Mouse (Mus musculus) heart, embryonic 15.5 days (tissue): Measurements from ENCODE around the gene Dok7. TPM values are rescaled to one million over a fixed set of nuclear protein-coding genes. Genes with fewer than 3 reads are reported as not detected.

Source experiments
- ATAC-seq: fragments of 200-750 bp; cut with Nextera tagmentation; replicated peaks from 2 replicates; pipeline ENCODE4 v1.8.0; 2017; ENCODE audit warnings: low read depth, moderate TSS enrichment; ENCODE audit not compliant: insufficient number of reproducible peaks, insufficient read depth, low FRiP score
- H3K27ac ChIP-seq: fragments of 300-500 bp; sonication (generic); 2 replicates; pipeline ENCODE4 v1.5.1; 2015; ENCODE audit warnings: mild to moderate bottlenecking, inconsistent platforms
- H3K27me3 ChIP-seq: fragments of 300-500 bp; sonication (generic); 2 replicates; pipeline ENCODE4 v1.6.1; 2015; ENCODE audit warnings: inconsistent platforms
- H3K36me3 ChIP-seq: fragments of 300-500 bp; sonication (generic); 2 replicates; pipeline ENCODE4 v1.6.1; 2015; ENCODE audit warnings: mild to moderate bottlenecking, inconsistent platforms
- H3K4me1 ChIP-seq: fragments of 300-500 bp; sonication (generic); replicated peaks from 2 replicates; pipeline ENCODE4 v1.6.1; 2015; ENCODE audit warnings: inconsistent platforms
- H3K4me2 ChIP-seq: fragments of 300-500 bp; sonication (generic); 2 replicates; pipeline ENCODE4 v1.6.1; 2015; ENCODE audit warnings: inconsistent platforms, mild to moderate bottlenecking, moderate library complexity
- H3K4me3 ChIP-seq: fragments of 300-500 bp; sonication (generic); 2 replicates; pipeline ENCODE4 v1.5.1; 2015; ENCODE audit warnings: mild to moderate bottlenecking, inconsistent platforms
- H3K9ac ChIP-seq: fragments of 300-500 bp; sonication (generic); 2 replicates; pipeline ENCODE4 v1.6.1; 2015; ENCODE audit warnings: mild to moderate bottlenecking, inconsistent platforms
- H3K9me3 ChIP-seq: fragments of 300-500 bp; sonication (generic); replicated peaks from 2 replicates; pipeline ENCODE4 v1.6.1; 2016; ENCODE audit warnings: inconsistent platforms
- WGBS: fragments of 180-500 bp; shearing (Covaris S2); methylation state at CpG from one replicate; pipeline ENCODE4 v1.1.7; 2015; ENCODE audit warnings: mixed read lengths; 5-methylcytosine and 5-hydroxymethylcytosine counted together
- polyA plus RNA-seq: library from polyadenylated mRNA; unstranded; fragments of >200 nt; fragmentation: Nextera tagmentation; extraction: Ambion mirVana; gene quantifications from 2 replicates; pipeline ENCODE4 v1.2.1, GENCODE M21; 2015

Dok7 gene
- polyA plus RNA-seq, 1 experiment from 2014 or later, result 12.9 TPM

GRCm38 (mm10) chr5:35057582-35057981, 1.0 kb downstream of the Dok7 start:
- Histone ChIP-seq H3K27ac (peak overlapping the region; percentile 83; the same call in 1 of the 2 replicates), H3K4me1 (peaks cover 51% of the 10 kb centered on the region), H3K27me3 (peaks cover 18% of the 10 kb centered on the region; the same call in 1 of the 2 replicates), H3K36me3 (no peaks in the 10 kb centered on the region), H3K4me2 (peak overlapping the region; percentile 88), H3K9ac (peak overlapping the region; percentile 62), H3K4me3 (peak overlapping the region; percentile 60), H3K9me3 (no peaks in the 10 kb centered on the region)
- WGBS, result 27% methylated on average over 4 of the region's 4 CpGs
- no peak for ATAC-seq

GRCm38 (mm10) chr5:35058216-35058615, 1.6 kb downstream of the Dok7 start:
- Histone ChIP-seq H3K4me1 (peaks cover 51% of the 10 kb centered on the region), H3K9ac (no peak overlapping the region), H3K4me2 (peak overlapping the region; percentile 88), H3K9me3 (no peaks in the 10 kb centered on the region), H3K36me3 (no peaks in the 10 kb centered on the region), H3K27me3 (peaks cover 18% of the 10 kb centered on the region; the same call in 1 of the 2 replicates), H3K4me3 (peak overlapping the region; percentile 60), H3K27ac (no peak overlapping the region)
- ATAC-seq, result no peak
- 58% methylated on average over 1 of the region's 1 CpGs for WGBS

- Histone ChIP-seq H3K36me3 (no peaks in the 10 kb centered on the region), H3K9ac (no peak overlapping the region), H3K9me3 (no peaks in the 10 kb centered on the region), H3K4me1 (peaks cover 43% of the 10 kb centered on the region), H3K27ac (peak overlapping the region; percentile 74), H3K27me3 (peaks cover 18% of the 10 kb centered on the region; the same call in 1 of the 2 replicates), H3K4me3 (no peak overlapping the region), H3K4me2 (no peak overlapping the region)
- ATAC-seq, result 0 out of 2 replicates have a peak, but pooled peaks have one; percentile 12
- WGBS, result 38% methylated on average over 3 of the region's 3 CpGs
Observed at GRCm38 (mm10) chr5:35060098-35060497, 3.5 kb downstream of the Dok7 start.

- no peaks in the 10 kb centered on the region for H3K27me3 ChIP-seq
- H3K9me3 ChIP-seq, result no peaks in the 10 kb centered on the region
- H3K27ac ChIP-seq, result no peak overlapping the region
- H3K9ac ChIP-seq, result no peak overlapping the region
- no peak overlapping the region for H3K4me3 ChIP-seq
- no peak overlapping the region for H3K4me2 ChIP-seq
- ATAC-seq, result no peak
- 84% methylated on average over 2 of the region's 2 CpGs for WGBS
- 0 out of 2 replicates have a peak, but pooled peaks cover 5% of the 10 kb centered on the region for H3K36me3 ChIP-seq
- peaks cover 8% of the 10 kb centered on the region; the same call in 1 of the 2 replicates for H3K4me1 ChIP-seq
Observed at GRCm38 (mm10) chr5:35069841-35070240, 13.3 kb downstream of the Dok7 start.

- H3K9ac ChIP-seq, result no peak overlapping the region
- H3K4me1 ChIP-seq, result peaks cover 8% of the 10 kb centered on the region; the same call in 1 of the 2 replicates
- no peaks in the 10 kb centered on the region for H3K9me3 ChIP-seq
- ATAC-seq, result no peak
- no peak overlapping the region for H3K27ac ChIP-seq
- 0 out of 2 replicates have a peak, but pooled peaks cover 5% of the 10 kb centered on the region for H3K36me3 ChIP-seq
- no peaks in the 10 kb centered on the region for H3K27me3 ChIP-seq
- no peak overlapping the region for H3K4me3 ChIP-seq
- H3K4me2 ChIP-seq, result no peak overlapping the region
- WGBS, result 76% methylated on average over 8 of the region's 8 CpGs
Observed at GRCm38 (mm10) chr5:35070314-35070713, 13.7 kb downstream of the Dok7 start.

- Histone ChIP-seq H3K4me1 (peaks cover 8% of the 10 kb centered on the region; the same call in 1 of the 2 replicates), H3K27me3 (no peaks in the 10 kb centered on the region), H3K4me2 (no peak overlapping the region), H3K9ac (no peak overlapping the region), H3K4me3 (no peak overlapping the region), H3K36me3 (peaks cover 10% of the 10 kb centered on the region; the same call in 1 of the 2 replicates), H3K27ac (no peak overlapping the region), H3K9me3 (no peaks in the 10 kb centered on the region)
- ATAC-seq, result no peak
- 64% methylated on average over 7 of the region's 7 CpGs for WGBS
Observed at GRCm38 (mm10) chr5:35070953-35071352, 14.4 kb downstream of the Dok7 start.

- H3K4me2 ChIP-seq, result no peak overlapping the region
- no peaks in the 10 kb centered on the region for H3K27me3 ChIP-seq
- no peak overlapping the region for H3K9ac ChIP-seq
- H3K4me1 ChIP-seq, result peaks cover 8% of the 10 kb centered on the region; the same call in 1 of the 2 replicates
- ATAC-seq, result no peak
- 89% methylated on average over 6 of the region's 6 CpGs for WGBS
- no peaks in the 10 kb centered on the region for H3K9me3 ChIP-seq
- H3K36me3 ChIP-seq, result peaks cover 16% of the 10 kb centered on the region
- no peak overlapping the region for H3K27ac ChIP-seq
- no peak overlapping the region for H3K4me3 ChIP-seq
Observed at GRCm38 (mm10) chr5:35071855-35072254, 15.3 kb downstream of the Dok7 start.

- Histone ChIP-seq H3K4me3 (no peak overlapping the region), H3K9me3 (no peaks in the 10 kb centered on the region), H3K9ac (no peak overlapping the region), H3K4me1 (peaks cover 8% of the 10 kb centered on the region; the same call in 1 of the 2 replicates), H3K27me3 (no peaks in the 10 kb centered on the region), H3K36me3 (peaks cover 27% of the 10 kb centered on the region), H3K4me2 (no peak overlapping the region), H3K27ac (no peak overlapping the region)
- WGBS, result 67% methylated on average over 11 of the region's 11 CpGs
- no peak for ATAC-seq
Observed at GRCm38 (mm10) chr5:35073235-35073634, 16.7 kb downstream of the Dok7 start.

- Histone ChIP-seq H3K4me1 (peaks cover 8% of the 10 kb centered on the region; the same call in 1 of the 2 replicates), H3K4me3 (no peak overlapping the region), H3K27ac (no peak overlapping the region), H3K36me3 (peaks cover 29% of the 10 kb centered on the region), H3K9me3 (no peaks in the 10 kb centered on the region), H3K27me3 (peaks cover 6% of the 10 kb centered on the region), H3K4me2 (no peak overlapping the region), H3K9ac (no peak overlapping the region)
- no peak for ATAC-seq
- WGBS, result 59% methylated on average over 9 of the region's 9 CpGs
Observed at GRCm38 (mm10) chr5:35073992-35074391, 17.4 kb downstream of the Dok7 start.

GRCm38 (mm10) chr5:35076369-35076768, 19.8 kb downstream of the Dok7 start:
- Histone ChIP-seq H3K9me3 (no peaks in the 10 kb centered on the region), H3K4me2 (no peak overlapping the region), H3K9ac (no peak overlapping the region), H3K27ac (no peak overlapping the region), H3K27me3 (peaks cover 17% of the 10 kb centered on the region), H3K36me3 (peaks cover 29% of the 10 kb centered on the region), H3K4me1 (peaks cover 10% of the 10 kb centered on the region; the same call in 1 of the 2 replicates), H3K4me3 (no peak overlapping the region)
- no peak for ATAC-seq
- WGBS, result 79% methylated on average over 1 of the region's 1 CpGs

- H3K36me3 ChIP-seq, result peaks cover 29% of the 10 kb centered on the region
- no peaks in the 10 kb centered on the region for H3K9me3 ChIP-seq
- no peak overlapping the region for H3K27ac ChIP-seq
- H3K27me3 ChIP-seq, result peaks cover 17% of the 10 kb centered on the region
- 46% methylated on average over 18 of the region's 18 CpGs for WGBS
- no peak overlapping the region for H3K4me2 ChIP-seq
- H3K4me1 ChIP-seq, result peaks cover 3% of the 10 kb centered on the region; the same call in 1 of the 2 replicates
- H3K4me3 ChIP-seq, result no peak overlapping the region
- H3K9ac ChIP-seq, result no peak overlapping the region
- ATAC-seq, result no peak
Observed at GRCm38 (mm10) chr5:35079101-35079500, 22.5 kb downstream of the Dok7 start.

- no peaks in the 10 kb centered on the region for H3K36me3 ChIP-seq
- no peaks in the 10 kb centered on the region for H3K9me3 ChIP-seq
- no peak overlapping the region for H3K27ac ChIP-seq
- H3K4me2 ChIP-seq, result no peak overlapping the region
- H3K27me3 ChIP-seq, result 0 out of 2 replicates have a peak, but pooled peaks cover 4% of the 10 kb centered on the region
- ATAC-seq, result no peak
- H3K9ac ChIP-seq, result no peak overlapping the region
- WGBS, result 70% methylated on average over 3 of the region's 3 CpGs
- H3K4me3 ChIP-seq, result no peak overlapping the region
- H3K4me1 ChIP-seq, result peaks cover 3% of the 10 kb centered on the region; the same call in 1 of the 2 replicates
Observed at GRCm38 (mm10) chr5:35084913-35085312, 28.3 kb downstream of the Dok7 start.
